Mouse (Mus musculus) limb, embryonic 13.5 days (tissue): ENCODE results near the gene Syngr2. TPM values are rescaled to one million over a fixed set of nuclear protein-coding genes. Genes with fewer than 3 reads are reported as not detected.
A peak's percentile ranks its signal among the peaks of the same experiment; 100 is the strongest.

Experiments
- ATAC-seq: fragments of 200-750 bp; cut with Nextera tagmentation; 2 replicates; pipeline ENCODE4 v1.8.0; 2017; ENCODE audit warnings: low read depth, moderate number of reproducible peaks, moderate TSS enrichment; ENCODE audit not compliant: low FRiP score
- H3K27ac ChIP-seq: fragments of 300-500 bp; sonication (generic); 2 replicates; pipeline ENCODE4 v1.5.1; 2015; ENCODE audit warnings: inconsistent platforms, mild to moderate bottlenecking, moderate library complexity
- H3K27me3 ChIP-seq: fragments of 300-500 bp; sonication (generic); 2 replicates; pipeline ENCODE4 v1.6.1; 2015; ENCODE audit warnings: mild to moderate bottlenecking, inconsistent platforms
- H3K36me3 ChIP-seq: fragments of 300-500 bp; sonication (generic); 2 replicates; pipeline ENCODE4 v1.6.1; 2015; ENCODE audit warnings: inconsistent platforms, mild to moderate bottlenecking, moderate library complexity
- H3K4me1 ChIP-seq: fragments of 300-500 bp; sonication (generic); 2 replicates; pipeline ENCODE4 v1.6.1; 2015; ENCODE audit warnings: inconsistent platforms
- H3K4me2 ChIP-seq: fragments of 300-500 bp; sonication (generic); replicated peaks from 2 replicates; pipeline ENCODE4 v1.6.1; 2015; ENCODE audit warnings: inconsistent platforms, mild to moderate bottlenecking, moderate library complexity
- H3K4me3 ChIP-seq: fragments of 300-500 bp; sonication (generic); 2 replicates; pipeline ENCODE4 v1.5.1; 2015; ENCODE audit warnings: moderate library complexity, mild to moderate bottlenecking, inconsistent platforms
- H3K9ac ChIP-seq: fragments of 300-500 bp; sonication (generic); 2 replicates; pipeline ENCODE4 v1.6.1; 2015; ENCODE audit warnings: mild to moderate bottlenecking, inconsistent platforms
- H3K9me3 ChIP-seq: fragments of 300-500 bp; sonication (generic); 2 replicates; pipeline ENCODE4 v1.6.1; 2016; ENCODE audit warnings: inconsistent platforms
- WGBS: fragments of 180-500 bp; shearing (Covaris S2); methylation state at CpG from one replicate; pipeline ENCODE4 v1.1.7; 2015; 5-methylcytosine and 5-hydroxymethylcytosine counted together
- polyA plus RNA-seq: library from polyadenylated mRNA; unstranded; fragments of >200 nt; fragmentation: Nextera tagmentation; extraction: Ambion mirVana; gene quantifications from 2 replicates; pipeline ENCODE4 v1.2.1, GENCODE M21; 2015

The Syngr2 gene
- polyA plus RNA-seq, 1 experiment from 2014 or later, result 39.5 TPM

GRCm38 (mm10) chr11:117774925-117775324 is 34.5 kb upstream of the Syngr2 start:
- Histone ChIP-seq H3K27ac (no peak overlapping the region), H3K4me1 (peaks cover 16% of the 10 kb centered on the region), H3K27me3 (no peaks in the 10 kb centered on the region), H3K9ac (no peak overlapping the region), H3K36me3 (peaks cover 61% of the 10 kb centered on the region), H3K4me2 (no peak overlapping the region), H3K9me3 (no peaks in the 10 kb centered on the region), H3K4me3 (no peak overlapping the region)
- 92% methylated on average over 10 of the region's 10 CpGs for WGBS
- ATAC-seq, result no peak

GRCm38 (mm10) chr11:117775540-117775939 is 33.9 kb upstream of the Syngr2 start:
- no peak overlapping the region for H3K27ac ChIP-seq
- H3K9me3 ChIP-seq, result no peaks in the 10 kb centered on the region
- ATAC-seq, result no peak
- H3K27me3 ChIP-seq, result no peaks in the 10 kb centered on the region
- no peak overlapping the region for H3K4me2 ChIP-seq
- H3K36me3 ChIP-seq, result peaks cover 56% of the 10 kb centered on the region
- H3K4me3 ChIP-seq, result no peak overlapping the region
- no peak overlapping the region for H3K9ac ChIP-seq
- WGBS, result 91% methylated on average over 13 of the region's 13 CpGs
- H3K4me1 ChIP-seq, result peaks cover 22% of the 10 kb centered on the region

GRCm38 (mm10) chr11:117776085-117776792 is 33.2 kb upstream of the Syngr2 start:
- no peak for ATAC-seq
- 92% methylated on average over 14 of the region's 14 CpGs for WGBS
- H3K4me2 ChIP-seq, result no peak overlapping the region

GRCm38 (mm10) chr11:117777111-117777510 is 32.4 kb upstream of the Syngr2 start:
- H3K4me2 ChIP-seq, result no peak overlapping the region
- H3K27me3 ChIP-seq, result peaks cover 10% of the 10 kb centered on the region
- peaks cover 48% of the 10 kb centered on the region for H3K36me3 ChIP-seq
- H3K9me3 ChIP-seq, result no peaks in the 10 kb centered on the region
- 83% methylated on average over 5 of the region's 5 CpGs for WGBS
- no peak overlapping the region for H3K4me3 ChIP-seq
- no peak for ATAC-seq
- no peak overlapping the region for H3K27ac ChIP-seq
- H3K9ac ChIP-seq, result no peak overlapping the region
- H3K4me1 ChIP-seq, result peaks cover 38% of the 10 kb centered on the region

More at GRCm38 (mm10) chr11:117776085-117776792, 33.2 kb upstream of the Syngr2 start:
- Histone ChIP-seq H3K9ac (no peak overlapping the region), H3K4me1 (peaks cover 29% of the 10 kb centered on the region), H3K27ac (no peak overlapping the region), H3K36me3 (peaks cover 55% of the 10 kb centered on the region), H3K9me3 (no peaks in the 10 kb centered on the region), H3K27me3 (peaks cover 1% of the 10 kb centered on the region; the same call in 1 of the 2 replicates), H3K4me3 (no peak overlapping the region)

GRCm38 (mm10) chr11:117778031-117778430 is 31.4 kb upstream of the Syngr2 start:
- Histone ChIP-seq H3K36me3 (peaks cover 38% of the 10 kb centered on the region), H3K9ac (no peak overlapping the region), H3K27me3 (peaks cover 19% of the 10 kb centered on the region), H3K4me1 (peaks cover 42% of the 10 kb centered on the region), H3K4me2 (no peak overlapping the region), H3K27ac (no peak overlapping the region), H3K4me3 (no peak overlapping the region), H3K9me3 (no peaks in the 10 kb centered on the region)
- 93% methylated on average over 11 of the region's 11 CpGs for WGBS
- ATAC-seq, result no peak

GRCm38 (mm10) chr11:117778851-117779433 is 30.5 kb upstream of the Syngr2 start:
- H3K9ac ChIP-seq, result peak overlapping the region; percentile 75
- no peak for ATAC-seq
- peaks cover 24% of the 10 kb centered on the region for H3K27me3 ChIP-seq
- peak overlapping the region; percentile 98 for H3K4me2 ChIP-seq
- H3K27ac ChIP-seq, result peak overlapping the region; percentile 78; the same call in 1 of the 2 replicates
- peaks cover 48% of the 10 kb centered on the region for H3K4me1 ChIP-seq
- H3K36me3 ChIP-seq, result peaks cover 29% of the 10 kb centered on the region
- WGBS, result 50% methylated on average over 12 of the region's 12 CpGs
- peak overlapping the region; percentile 58 for H3K4me3 ChIP-seq
- no peaks in the 10 kb centered on the region for H3K9me3 ChIP-seq

- Histone ChIP-seq H3K4me1 (peaks cover 48% of the 10 kb centered on the region), H3K9ac (peak overlapping the region; percentile 75), H3K9me3 (no peaks in the 10 kb centered on the region), H3K27me3 (peaks cover 28% of the 10 kb centered on the region), H3K4me3 (peak overlapping the region; percentile 58), H3K4me2 (peak overlapping the region; percentile 98), H3K36me3 (peaks cover 24% of the 10 kb centered on the region), H3K27ac (peak overlapping the region; percentile 78)
- 4% methylated on average over 38 of the region's 38 CpGs for WGBS
- no peak; the same call in 1 of the 2 replicates for ATAC-seq
These were observed 29.9 kb upstream of the Syngr2 start for GRCm38 (mm10) chr11:117779434-117780198.

GRCm38 (mm10) chr11:117780199-117780515 is 29.3 kb upstream of the Syngr2 start:
- H3K4me2 ChIP-seq, result peak overlapping the region; percentile 98
- peak overlapping the region; percentile 75 for H3K9ac ChIP-seq
- peak overlapping the region; percentile 58 for H3K4me3 ChIP-seq
- 0 out of 2 replicates have a peak, but pooled peaks have one; percentile 13 for ATAC-seq
- under 1% methylated on average over 17 of the region's 17 CpGs for WGBS
- H3K27me3 ChIP-seq, result peaks cover 28% of the 10 kb centered on the region
- peak overlapping the region; percentile 78 for H3K27ac ChIP-seq
- no peaks in the 10 kb centered on the region for H3K9me3 ChIP-seq
- H3K4me1 ChIP-seq, result peaks cover 48% of the 10 kb centered on the region
- peaks cover 19% of the 10 kb centered on the region for H3K36me3 ChIP-seq

GRCm38 (mm10) chr11:117780582-117781111 is 28.8 kb upstream of the Syngr2 start:
- H3K4me1 ChIP-seq, result peaks cover 48% of the 10 kb centered on the region
- 1% methylated on average over 19 of the region's 19 CpGs for WGBS

GRCm38 (mm10) chr11:117781199-117781821 is 28.2 kb upstream of the Syngr2 start:
- 17% methylated on average over 18 of the region's 18 CpGs for WGBS
- H3K27ac ChIP-seq, result peak overlapping the region; percentile 70
- H3K9ac ChIP-seq, result peak overlapping the region; percentile 19; the same call in 1 of the 2 replicates
- H3K36me3 ChIP-seq, result peaks cover 7% of the 10 kb centered on the region
- H3K4me1 ChIP-seq, result peaks cover 48% of the 10 kb centered on the region
- no peak for ATAC-seq
- no peaks in the 10 kb centered on the region for H3K9me3 ChIP-seq
- peak overlapping the region; percentile 98 for H3K4me2 ChIP-seq
- peaks cover 28% of the 10 kb centered on the region for H3K27me3 ChIP-seq
- H3K4me3 ChIP-seq, result peak overlapping the region; percentile 58

More at GRCm38 (mm10) chr11:117780582-117781111, 28.8 kb upstream of the Syngr2 start:
- H3K27me3 ChIP-seq, result peaks cover 28% of the 10 kb centered on the region
- H3K4me3 ChIP-seq, result peak overlapping the region; percentile 58
- peak; percentile 83 for ATAC-seq
- no peaks in the 10 kb centered on the region for H3K9me3 ChIP-seq
- peak overlapping the region; percentile 75; the same call in 1 of the 2 replicates for H3K9ac ChIP-seq
- H3K27ac ChIP-seq, result peak overlapping the region; percentile 78
- peaks cover 14% of the 10 kb centered on the region for H3K36me3 ChIP-seq
- peak overlapping the region; percentile 98 for H3K4me2 ChIP-seq

GRCm38 (mm10) chr11:117781993-117782704 is 27.3 kb upstream of the Syngr2 start, which contains the start of the genes Tmc8 and Tmc6:
Gene Tmc8 (plus strand): TSS chr11:117782076.
Gene Tmc6 (minus strand): TSS chr11:117782198.
- 52% methylated on average over 24 of the region's 24 CpGs for WGBS
- H3K4me1 ChIP-seq, result peaks cover 48% of the 10 kb centered on the region

More at GRCm38 (mm10) chr11:117781993-117782704, 27.3 kb upstream of the Syngr2 start, which contains the start of the genes Tmc8 and Tmc6:
- no peaks in the 10 kb centered on the region; the same call in 1 of the 2 replicates for H3K36me3 ChIP-seq
- peak within 1 kb of the TSS; percentile 70 for H3K27ac ChIP-seq
- peak within 1 kb of the TSS; percentile 98 for H3K4me2 ChIP-seq
- peak within 1 kb of the TSS; percentile 57 for H3K9ac ChIP-seq
- no peak for ATAC-seq
- peaks cover 28% of the 10 kb centered on the region for H3K27me3 ChIP-seq
- H3K4me3 ChIP-seq, result peak within 1 kb of the TSS; percentile 58
- no peaks in the 10 kb centered on the region for H3K9me3 ChIP-seq
